Mouse (Mus musculus) retina, embryonic 14.5 days (tissue): ENCODE data around the gene Sdk2.

Experiments
- DNase-seq: peaks from one replicate; pipeline ENCODE4 v3.0.0-alpha.2; 2015; ENCODE audit warnings: low spot score

Gene Sdk2

GRCm38 (mm10) chr11:114046927-114047326, 19.9 kb downstream of the Sdk2 start:
- no peak for DNase-seq

GRCm38 (mm10) chr11:114044373-114044772, 22.5 kb downstream of the Sdk2 start:
- peak; percentile 63 for DNase-seq

GRCm38 (mm10) chr11:114043530-114043929, 23.3 kb downstream of the Sdk2 start:
- no peak for DNase-seq

- DNase-seq = peak; percentile 79
Observed at GRCm38 (mm10) chr11:114040391-114041035, 26.3 kb downstream of the Sdk2 start.

GRCm38 (mm10) chr11:114038036-114038435, 28.8 kb downstream of the Sdk2 start:
- no peak for DNase-seq

- DNase-seq = no peak
Observed at GRCm38 (mm10) chr11:114031491-114031890, 35.4 kb downstream of the Sdk2 start.

GRCm38 (mm10) chr11:114030214-114030613, 36.6 kb downstream of the Sdk2 start:
- DNase-seq = no peak

- DNase-seq = no peak
Observed at GRCm38 (mm10) chr11:114028512-114028911, 38.3 kb downstream of the Sdk2 start.

GRCm38 (mm10) chr11:114028021-114028420, 38.8 kb downstream of the Sdk2 start:
- no peak for DNase-seq

- DNase-seq = no peak
Observed at GRCm38 (mm10) chr11:114025056-114025455, 41.8 kb downstream of the Sdk2 start.

- no peak for DNase-seq
Observed at GRCm38 (mm10) chr11:114023965-114024364, 42.9 kb downstream of the Sdk2 start.

GRCm38 (mm10) chr11:114022166-114022565, 44.7 kb downstream of the Sdk2 start:
- DNase-seq = no peak

- DNase-seq = no peak
Observed at GRCm38 (mm10) chr11:114019087-114019486, 47.8 kb downstream of the Sdk2 start.

GRCm38 (mm10) chr11:114016889-114017392, 49.9 kb downstream of the Sdk2 start:
- peak; percentile 78 for DNase-seq

GRCm38 (mm10) chr11:114016108-114016888, 50.5 kb downstream of the Sdk2 start:
- DNase-seq = peak; percentile 63

- no peak for DNase-seq
Observed at GRCm38 (mm10) chr11:114011523-114011922, 55.3 kb downstream of the Sdk2 start.

GRCm38 (mm10) chr11:114005879-114006278, 61.0 kb downstream of the Sdk2 start:
- no peak for DNase-seq

GRCm38 (mm10) chr11:114004651-114005050, 62.2 kb downstream of the Sdk2 start:
- no peak for DNase-seq

- no peak for DNase-seq
Observed at GRCm38 (mm10) chr11:114003195-114003594, 63.7 kb downstream of the Sdk2 start.

GRCm38 (mm10) chr11:114000051-114000450, 66.8 kb downstream of the Sdk2 start:
- DNase-seq = no peak

GRCm38 (mm10) chr11:113998702-113999101, 68.1 kb downstream of the Sdk2 start:
- no peak for DNase-seq

- no peak for DNase-seq
Observed at GRCm38 (mm10) chr11:113993921-113994320, 72.9 kb downstream of the Sdk2 start.

GRCm38 (mm10) chr11:113992894-113993293, 74.0 kb downstream of the Sdk2 start:
- no peak for DNase-seq
